Mouse (Mus musculus) NIH3T3 (cell line): ENCODE measurements around the gene Asic1.
"Not testable (repeated sequence)": the region's sequence is repeated elsewhere in the genome, so short reads cannot be mapped to it uniquely, and the experiment has no call there.

Experiments
- DNase-seq: peaks from one replicate; pipeline ENCODE4 v3.0.0-alpha.2; 2012; ENCODE audit warnings: low read depth

The Asic1 gene

GRCm38 (mm10) chr15:99719865-99720264 lies 49.7 kb downstream of the Asic1 start:
- DNase-seq: no peak

- no peak for DNase-seq
These were observed 52.0 kb downstream of the Asic1 start for GRCm38 (mm10) chr15:99721921-99722743.

GRCm38 (mm10) chr15:99723120-99723514 lies 52.9 kb downstream of the Asic1 start:
- no peak for DNase-seq

- DNase-seq: peak; percentile 73
These were observed 53.5 kb downstream of the Asic1 start for GRCm38 (mm10) chr15:99723515-99724291.

DNA sequence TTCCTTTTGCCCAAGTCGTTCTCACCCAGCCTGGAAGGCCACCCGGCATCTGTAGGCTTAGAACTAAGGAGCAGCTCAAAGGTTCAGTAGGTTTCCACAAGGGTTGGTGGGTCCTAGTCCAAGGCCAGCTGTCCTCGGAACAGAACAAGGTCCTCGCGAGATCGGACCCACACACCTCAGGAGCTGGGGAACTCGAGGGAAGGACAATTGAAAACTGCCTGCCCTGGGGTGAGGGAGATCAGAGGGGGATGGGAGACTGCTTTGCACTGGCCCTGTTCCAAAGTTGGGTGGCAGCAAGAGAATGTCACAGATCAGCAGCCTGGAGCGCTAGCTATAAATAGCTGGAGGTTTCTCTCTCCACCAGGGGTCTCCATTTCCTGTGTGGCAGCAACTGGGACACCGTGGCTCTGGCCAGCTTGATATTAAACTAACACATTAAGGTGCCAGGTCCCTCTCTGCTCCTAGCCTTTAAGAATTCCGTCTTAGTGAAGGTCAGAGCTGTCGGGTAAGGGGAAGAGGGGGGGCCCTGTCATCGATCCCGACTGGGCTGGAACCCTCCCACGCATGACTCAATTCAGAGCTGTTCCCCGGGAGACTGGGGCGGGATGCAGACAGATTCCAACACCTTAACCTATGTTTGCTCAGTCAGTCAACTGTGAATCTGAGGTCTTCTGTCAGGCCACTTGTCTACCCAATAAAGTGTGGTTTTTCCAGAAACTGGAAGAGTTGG lies 54.3 kb downstream of the Asic1 start:
- DNase-seq: peak; percentile 74

GRCm38 (mm10) chr15:99725341-99726155 lies 55.4 kb downstream of the Asic1 start, which contains the start of gene Cox14:
Gene Cox14, plus strand, starts transcription at chr15:99725618.
- DNase-seq: peak; percentile 98

DNA sequence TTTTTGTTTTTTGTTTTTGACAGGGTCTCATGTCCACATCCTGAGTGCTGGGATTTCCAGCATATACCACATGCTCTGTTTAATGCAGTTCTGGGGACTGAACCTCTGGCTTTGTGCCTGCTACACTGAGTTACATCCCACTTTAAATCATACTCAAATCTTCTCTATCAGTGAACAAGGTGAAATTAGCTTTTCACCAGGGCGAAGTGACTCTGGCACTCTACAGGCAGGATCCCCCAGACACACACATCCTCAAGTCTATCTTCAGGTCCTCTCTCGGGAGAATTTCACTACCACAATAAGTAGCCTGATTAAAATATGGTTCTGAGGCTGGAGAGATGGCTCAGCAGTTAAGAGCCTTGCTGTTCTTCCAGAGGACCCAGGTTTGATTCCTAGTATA lies 56.4 kb downstream of the Asic1 start:
- DNase-seq: peak; percentile 13

DNA sequence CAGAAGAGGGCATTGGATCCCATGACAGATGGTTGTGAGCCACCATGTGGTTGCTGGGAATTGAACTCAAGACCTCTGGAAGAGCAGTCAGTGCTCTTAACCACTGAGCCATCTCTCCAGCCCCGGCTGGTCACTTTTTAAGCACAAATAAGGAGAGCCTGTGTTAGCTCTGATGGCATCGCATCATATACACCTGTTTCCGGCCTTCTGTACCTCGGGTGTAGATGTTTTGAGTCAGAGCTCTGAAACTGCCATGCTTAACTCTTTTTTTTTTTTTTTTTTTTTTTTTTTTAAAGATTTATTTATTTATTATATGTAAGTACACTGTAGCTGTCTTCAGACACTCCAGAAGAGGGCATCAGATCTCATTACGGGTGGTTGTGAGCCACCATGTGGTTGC lies 56.9 kb downstream of the Asic1 start:
- DNase-seq: not testable (repeated sequence)

DNA sequence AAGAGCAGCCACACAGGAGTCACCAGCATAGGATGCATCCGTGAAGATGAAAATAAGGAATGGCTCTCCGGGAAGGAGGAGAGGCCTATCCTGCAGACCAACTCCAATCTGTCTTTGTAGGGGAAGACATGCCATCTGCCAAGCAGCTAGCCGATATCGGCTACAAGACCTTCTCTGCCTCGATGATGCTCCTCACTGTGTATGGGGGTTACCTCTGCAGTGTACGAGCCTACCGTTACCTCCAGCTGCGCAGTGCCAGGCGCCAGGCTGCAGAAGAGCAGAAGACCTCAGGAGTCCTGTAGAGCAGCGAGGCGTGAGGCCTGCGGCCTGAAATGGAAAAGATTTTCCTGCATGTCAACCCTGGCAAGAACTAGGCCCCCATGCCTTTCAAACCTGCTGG lies 57.4 kb downstream of the Asic1 start:
- DNase-seq: no peak

DNA sequence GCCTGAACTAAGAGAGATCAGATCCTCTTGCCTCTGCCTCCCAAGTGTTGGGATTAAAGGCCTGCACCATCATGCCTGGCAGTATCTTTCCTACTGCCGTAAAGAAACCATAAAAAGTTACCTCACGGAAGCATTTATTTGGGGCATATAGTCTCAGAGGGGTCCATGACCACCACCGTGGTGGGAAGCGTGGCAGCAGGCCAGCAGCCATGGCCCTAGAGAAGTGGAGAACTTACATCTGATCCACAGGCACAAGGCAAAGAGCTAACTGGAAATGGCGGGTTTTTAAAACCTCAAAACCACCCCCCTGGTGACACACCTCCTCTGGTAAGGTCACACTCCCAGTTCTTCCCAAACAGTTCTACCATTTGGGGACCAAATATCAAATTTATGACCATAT lies 58.0 kb downstream of the Asic1 start:
- no peak for DNase-seq

DNA sequence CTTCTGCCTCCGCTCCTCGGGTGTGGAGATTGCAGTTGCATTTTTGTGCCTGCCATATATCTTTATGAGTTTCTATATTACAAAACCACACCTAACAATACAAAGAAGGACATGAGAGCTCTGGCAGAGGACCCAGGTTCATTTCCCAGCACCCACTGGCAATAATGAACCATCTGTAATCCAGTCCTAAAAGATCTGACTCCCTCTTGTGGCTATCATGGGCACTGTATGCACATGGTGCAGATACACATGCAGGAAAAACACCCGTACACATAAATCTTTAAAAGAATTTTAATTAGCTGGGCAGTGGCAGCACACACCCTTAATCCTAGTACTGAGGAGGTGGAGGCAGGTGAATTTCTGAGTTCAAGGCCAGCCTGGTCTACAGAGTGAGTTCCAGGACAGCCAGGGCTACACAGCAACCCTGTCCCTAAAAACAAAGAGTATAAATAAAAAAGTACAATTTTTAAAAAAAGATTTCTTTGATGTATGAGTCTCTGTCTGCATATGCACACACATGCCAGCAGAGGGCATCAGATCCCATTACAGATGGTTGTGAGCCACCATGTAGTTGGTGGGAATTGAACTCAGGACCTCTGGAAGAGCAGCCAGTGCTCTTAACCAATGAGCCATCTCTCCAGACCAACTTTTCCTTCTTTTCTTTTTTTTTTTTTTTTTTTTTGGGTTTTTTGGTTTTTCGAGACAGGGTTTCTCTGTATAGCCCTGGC lies 59.1 kb downstream of the Asic1 start:
- no peak for DNase-seq

DNA sequence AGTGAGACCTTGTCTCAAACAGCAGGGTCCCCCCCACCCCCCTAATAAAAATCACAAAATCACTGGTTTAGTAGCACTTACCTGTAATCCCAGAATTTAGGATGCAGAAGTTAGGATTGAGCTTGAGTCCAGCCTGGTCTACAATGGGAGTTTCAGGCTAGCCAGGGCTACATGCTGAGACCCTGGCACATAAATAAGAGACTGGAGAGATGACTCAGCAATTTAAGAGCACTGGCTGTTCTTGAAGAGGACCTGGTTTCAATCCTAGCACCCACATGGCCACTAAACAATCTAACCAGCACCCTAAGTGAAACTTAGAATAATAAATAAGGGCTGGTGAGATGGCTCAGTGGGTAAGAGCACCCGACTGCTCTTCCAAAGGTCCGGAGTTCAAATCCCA lies 61.0 kb downstream of the Asic1 start:
- no peak for DNase-seq

DNA sequence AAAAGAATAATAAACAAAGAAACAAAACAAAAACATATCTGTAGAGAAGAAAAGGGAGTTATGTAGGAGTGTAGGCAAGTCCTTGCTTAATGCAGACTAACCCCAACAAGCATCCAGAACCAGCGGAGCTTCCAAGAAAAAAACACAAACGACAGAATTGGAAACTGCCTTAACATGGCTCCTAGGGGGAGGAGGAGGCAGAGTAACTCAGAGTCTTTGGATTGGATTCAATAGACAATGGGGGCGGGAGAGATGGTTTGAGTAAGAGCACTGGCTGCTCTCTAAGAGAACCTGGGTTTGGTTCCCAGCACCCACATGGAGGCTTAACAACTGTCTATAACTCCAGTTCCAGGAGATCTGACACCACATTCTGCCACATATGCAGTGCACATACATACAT lies 61.5 kb downstream of the Asic1 start:
- DNase-seq: no peak

DNA sequence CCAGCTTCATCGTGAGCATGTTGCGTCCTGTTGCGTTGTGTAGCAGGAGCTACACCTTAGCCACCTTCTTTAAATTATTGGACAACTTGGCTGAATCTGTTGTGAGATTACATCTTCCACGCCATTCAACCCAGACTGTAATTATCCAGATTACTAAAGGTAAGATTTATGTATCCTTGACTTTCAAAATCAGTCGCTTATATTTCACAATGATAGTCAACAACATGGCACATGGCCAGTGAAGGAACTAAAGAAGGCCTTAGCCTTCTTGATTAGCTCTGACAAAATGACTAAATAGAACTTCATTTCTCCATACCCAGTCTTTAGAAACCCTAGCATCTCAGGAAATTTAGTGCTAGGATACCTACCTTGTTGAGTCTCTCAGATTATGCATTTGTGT lies 63.0 kb downstream of the Asic1 start:
- DNase-seq: peak; percentile 29

- DNase-seq: no peak
These were observed 65.5 kb downstream of the Asic1 start for GRCm38 (mm10) chr15:99735631-99736030.

GRCm38 (mm10) chr15:99736675-99737074 lies 66.5 kb downstream of the Asic1 start:
- no peak for DNase-seq

- no peak for DNase-seq
These were observed 70.1 kb downstream of the Asic1 start for GRCm38 (mm10) chr15:99740229-99740628.
